Mouse (Mus musculus) v-Abl transformed pro-B cells (cell line): ENCODE measurements around the gene Mpdz.

Source experiments
- in situ Hi-C, 2 experiments: fragments of 400-800 bp; cut with MboI; formaldehyde crosslinking; loops; one replicate each; pipeline ENCODE4 v1.15.1; 2025; ENCODE audit not compliant: unreplicated experiment in 2 of 2

Gene Mpdz

DNA sequence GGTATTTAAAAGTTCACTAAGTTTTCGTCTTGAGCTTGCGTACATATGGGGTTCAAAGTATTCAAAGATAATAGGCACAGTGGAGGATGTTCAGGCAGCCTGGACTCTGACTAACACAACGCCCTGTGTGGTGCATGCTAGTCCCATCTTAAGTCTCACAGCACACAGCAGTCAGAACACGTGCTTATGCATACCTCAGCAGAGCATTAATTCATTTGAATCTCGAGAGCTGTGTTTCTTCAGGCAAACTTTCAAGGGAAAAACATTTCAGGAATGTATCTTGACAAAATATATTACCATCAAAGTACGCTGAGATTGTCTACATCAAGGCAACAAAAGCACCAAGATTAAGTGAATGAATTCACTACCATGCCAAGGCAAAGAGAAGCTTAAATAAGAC lies 45.7 kb downstream of the Mpdz start:
- in situ Hi-C loops = no loop called here

DNA sequence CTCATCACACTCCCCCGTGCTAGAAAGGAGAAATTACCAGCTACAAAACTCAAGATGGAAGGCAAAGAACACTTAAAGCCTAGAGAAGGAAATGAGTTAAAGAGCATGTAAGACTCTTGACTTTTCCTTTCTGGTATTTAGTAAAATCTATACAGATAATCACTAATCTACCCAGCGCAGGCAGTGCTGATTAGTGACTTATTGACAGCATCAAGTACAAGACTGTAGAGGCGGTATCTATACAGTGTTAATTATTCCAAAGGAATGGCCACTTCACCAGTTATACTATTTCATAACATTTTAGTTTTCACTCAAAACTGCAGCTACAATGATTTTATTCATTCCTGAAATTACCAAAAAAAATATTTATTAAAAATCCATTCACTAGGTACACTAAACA lies 49.7 kb downstream of the Mpdz start:
- in situ Hi-C loops = no loop called here

DNA sequence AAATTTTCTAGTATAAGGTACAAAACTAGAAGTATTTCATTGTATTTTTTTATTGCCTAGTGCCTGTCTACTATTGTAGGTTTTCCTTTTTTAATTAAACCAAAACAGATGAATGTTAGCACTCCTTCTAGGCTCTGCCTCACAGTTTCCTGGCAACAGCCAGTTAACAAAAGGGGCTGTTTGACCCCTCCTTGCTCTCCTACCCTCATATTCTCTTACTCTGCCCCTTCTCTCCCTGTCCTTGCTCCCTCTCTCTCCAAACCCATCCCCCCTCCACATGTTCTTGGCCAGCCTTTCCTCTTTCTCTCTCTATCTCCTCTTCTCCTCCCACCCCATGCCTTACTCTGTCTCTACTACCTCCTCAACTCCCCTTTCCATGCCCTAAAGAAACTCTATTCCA lies 53.4 kb downstream of the Mpdz start:
- in situ Hi-C loops = no loop called here

DNA sequence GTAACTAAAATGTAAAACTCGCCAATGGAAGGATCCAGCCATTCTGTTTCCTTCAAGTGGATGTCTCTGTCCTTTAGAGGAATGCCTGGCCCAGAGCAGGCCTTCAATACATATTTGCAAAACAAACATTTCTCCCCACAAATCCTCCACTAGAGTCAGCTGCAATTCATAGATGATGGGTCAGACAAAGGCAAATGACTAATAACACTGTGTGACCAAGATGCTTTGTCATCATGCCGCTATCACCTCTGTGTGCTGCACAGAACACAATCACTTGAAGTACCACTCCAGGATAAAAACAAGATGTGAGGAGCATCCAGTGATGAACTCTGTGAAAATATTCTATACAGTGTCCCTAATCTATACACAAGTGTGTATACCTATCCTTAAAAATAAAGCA lies 55.0 kb downstream of the Mpdz start:
- in situ Hi-C loops = no loop called here

DNA sequence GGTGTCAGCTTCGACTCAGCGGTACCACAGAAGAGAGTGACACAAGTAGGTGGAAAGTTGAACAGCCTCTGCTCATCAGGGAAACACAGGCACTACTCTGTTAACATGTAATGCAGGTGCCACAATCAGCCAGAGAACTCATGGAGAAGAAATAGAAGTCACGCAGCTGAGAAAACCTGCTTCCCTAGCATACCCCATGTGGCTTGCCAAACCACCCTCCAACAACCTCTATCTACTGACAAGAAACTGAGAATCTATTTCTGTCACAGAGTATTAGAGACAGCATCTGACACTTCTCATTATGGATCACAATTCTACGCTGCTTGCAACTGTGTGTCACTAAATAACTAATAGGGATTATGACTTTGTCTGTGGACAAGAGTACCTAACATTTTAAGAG lies 70.3 kb downstream of the Mpdz start:
- in situ Hi-C loops = no loop called here

DNA sequence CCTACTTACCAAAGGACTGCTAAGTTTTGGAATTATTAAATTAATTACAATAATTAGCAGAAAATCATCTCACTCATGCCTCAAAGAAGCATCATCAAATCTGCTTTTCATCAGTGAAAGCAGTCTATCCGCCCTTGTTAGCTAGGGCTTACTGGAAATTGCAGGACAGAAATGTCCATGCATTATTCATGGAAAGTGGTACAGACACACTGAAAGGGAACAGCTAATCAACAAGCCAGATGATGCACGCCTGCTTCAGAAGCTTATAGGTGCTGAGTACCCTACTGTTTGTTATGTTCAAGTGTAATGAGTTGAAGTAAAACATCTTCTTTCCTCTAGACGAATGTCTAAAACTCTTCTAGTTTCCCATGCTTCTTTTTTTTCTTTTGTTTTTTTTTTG lies 91.2 kb downstream of the Mpdz start:
- in situ Hi-C loops = no loop called here

DNA sequence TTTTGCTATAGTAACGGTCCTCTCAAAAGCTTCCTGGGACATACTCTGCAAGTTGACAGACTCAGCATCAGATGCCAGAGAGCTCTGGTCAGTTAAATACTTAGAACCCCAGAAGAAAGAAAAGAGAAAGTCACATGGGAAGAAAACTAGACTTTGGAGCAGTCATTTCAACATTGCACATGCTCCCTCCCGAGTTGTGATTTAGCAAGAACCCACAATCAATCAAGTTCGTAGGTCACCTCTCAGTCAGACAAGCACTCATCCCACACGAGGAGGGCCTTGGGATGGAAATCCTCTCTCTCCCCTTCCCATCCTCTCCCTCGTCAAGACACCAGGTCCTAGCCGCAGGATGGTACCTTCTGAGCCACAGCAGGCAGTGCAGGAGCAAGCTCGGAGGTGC lies 94.0 kb downstream of the Mpdz start:
- in situ Hi-C loops = no loop called here

DNA sequence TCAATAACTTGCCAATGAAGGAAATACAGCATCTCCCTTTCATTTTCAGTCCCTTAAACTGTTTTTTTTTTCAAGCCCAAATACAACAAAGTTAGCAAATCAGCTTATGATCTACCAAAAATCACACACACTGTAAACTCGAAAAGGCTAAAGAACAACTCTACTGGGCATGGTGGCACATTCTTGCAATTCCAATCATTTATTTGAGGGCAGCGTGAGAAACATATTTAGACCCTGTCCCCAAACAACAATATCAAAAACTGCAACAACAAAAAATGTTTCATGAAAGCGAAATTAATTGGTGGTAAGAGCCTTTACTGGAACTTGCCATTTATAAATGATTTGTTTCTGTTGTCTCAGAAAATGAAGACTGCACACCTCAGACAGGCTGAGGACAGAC lies 97.5 kb downstream of the Mpdz start:
- in situ Hi-C loops = no loop called here

DNA sequence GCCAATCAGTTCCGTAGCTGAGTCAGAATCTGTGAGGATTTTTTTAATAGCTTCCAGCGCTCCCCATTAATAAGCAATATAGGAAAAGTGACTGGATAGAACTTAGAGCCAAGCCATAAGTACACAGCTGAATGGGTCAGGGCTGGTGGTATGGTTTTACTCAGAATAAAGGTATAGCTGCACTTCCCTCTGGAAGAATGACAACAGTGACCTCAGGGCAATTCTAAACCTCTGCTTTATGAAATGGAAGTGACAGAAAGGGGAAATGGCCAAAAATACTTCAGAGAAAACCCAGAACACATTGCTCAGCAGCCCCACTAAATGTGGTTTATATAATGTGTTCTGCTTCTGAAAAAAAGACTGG lies 109.0 kb downstream of the Mpdz start:
- in situ Hi-C loops = no loop called here

DNA sequence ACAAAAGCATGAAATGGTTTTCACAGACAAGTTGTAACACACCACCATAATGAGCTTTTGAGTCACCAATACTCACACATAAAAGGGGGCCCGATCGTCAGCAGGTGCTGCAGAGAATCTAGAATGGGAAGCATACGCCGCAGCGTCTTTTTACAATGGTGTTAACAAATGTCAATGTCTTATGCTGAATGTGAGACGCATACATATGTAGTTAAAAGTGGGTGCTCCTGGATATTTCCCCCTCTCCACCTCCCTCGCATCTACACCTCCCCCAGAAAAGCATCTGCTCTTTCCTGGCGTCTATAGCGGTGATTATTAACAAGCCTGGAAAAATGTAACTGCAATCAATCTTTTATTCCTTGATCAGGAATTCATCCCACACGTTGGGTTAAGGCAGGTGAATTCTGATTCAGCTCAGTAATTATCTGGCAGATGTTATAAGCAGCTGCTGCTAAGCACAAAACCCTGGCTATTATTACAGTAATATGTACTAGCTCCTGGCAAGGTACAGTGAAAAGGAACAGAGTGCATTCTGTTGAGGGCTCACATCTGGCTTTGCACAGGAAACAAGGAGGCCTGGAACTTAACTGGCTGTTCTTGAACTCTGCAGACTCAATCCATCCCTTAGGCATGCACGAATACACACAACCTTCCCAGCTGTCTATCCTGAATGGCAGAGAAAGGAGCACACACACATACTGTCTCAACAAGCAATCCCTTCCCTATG lies 109.6 kb downstream of the Mpdz start:
- in situ Hi-C loops = no loop called here

DNA sequence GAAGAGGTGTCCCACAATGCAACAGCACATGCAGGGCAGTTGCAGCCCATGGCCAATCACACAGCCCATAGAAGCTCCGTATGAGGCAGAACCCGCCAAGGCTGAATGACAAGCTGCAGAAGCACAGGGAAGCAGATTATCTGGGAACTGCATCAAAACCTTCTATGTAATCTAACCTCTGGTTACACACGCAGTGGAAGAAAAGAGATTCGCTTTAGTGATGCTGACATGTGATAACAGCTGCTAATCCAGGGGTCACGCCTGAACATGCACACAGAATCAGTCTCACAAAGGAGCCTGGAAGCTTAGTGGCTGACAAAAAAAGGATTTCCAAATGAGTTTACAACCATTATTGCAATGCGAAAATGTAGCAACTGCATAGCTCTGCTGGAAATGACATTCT lies 110.2 kb downstream of the Mpdz start:
- in situ Hi-C loops = no loop called here

DNA sequence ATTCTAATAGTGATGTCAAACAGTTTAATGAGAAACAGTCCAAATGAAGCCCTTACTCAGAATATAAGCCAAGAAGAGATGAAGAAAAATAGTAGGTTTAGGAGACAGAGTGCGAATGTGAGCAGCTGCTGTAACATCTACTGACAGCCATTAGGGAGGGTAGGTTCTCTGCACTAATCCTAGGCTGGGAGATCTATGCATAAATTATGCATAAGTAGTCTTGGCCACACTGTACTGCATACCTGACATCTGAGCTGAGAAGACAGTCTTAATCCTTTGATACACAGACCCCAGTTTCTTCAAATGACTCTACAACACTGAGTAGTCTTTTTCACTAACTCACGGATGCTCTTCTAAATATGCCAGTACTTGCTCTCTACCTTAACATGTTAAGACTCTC lies 114.9 kb downstream of the Mpdz start:
- in situ Hi-C loops = no loop called here

DNA sequence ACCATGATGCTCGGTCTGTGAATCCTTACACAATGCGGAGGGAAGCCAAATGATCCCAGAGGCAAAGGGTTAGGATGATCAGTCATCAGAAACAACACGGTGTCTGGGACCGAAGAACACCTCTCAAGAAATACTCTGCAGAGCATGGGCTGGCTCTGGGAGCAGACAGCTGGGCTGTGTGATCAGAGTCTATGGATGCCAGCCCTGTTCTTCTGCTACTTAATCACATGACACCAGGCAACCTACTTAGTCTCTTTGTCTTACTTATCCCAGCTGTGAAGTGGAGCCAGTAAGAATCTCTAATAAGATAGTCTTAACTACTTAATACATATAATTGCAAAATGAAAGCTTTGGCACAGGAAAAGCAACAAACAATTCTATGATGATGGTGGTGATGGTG lies 118.8 kb downstream of the Mpdz start:
- in situ Hi-C loops = no loop called here

DNA sequence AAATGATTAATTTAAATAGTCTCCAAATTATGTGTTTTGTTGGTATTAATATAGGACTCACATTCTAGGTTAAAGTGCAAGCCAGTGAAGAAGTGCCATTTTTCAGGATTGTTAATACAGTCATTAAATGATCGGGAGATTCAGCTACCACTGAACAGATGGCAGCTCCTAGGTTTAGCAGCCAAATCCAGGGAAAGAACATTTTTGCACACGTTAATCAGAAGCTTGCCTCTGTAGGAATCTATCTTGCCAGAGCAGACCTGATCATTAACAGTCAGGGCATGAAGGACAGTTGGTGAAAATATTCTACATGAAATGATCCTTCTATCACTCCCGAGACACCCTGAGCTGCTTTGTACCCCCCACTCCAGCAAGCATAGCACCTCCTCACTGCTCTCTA lies 120.4 kb downstream of the Mpdz start:
- in situ Hi-C loops = no loop called here

DNA sequence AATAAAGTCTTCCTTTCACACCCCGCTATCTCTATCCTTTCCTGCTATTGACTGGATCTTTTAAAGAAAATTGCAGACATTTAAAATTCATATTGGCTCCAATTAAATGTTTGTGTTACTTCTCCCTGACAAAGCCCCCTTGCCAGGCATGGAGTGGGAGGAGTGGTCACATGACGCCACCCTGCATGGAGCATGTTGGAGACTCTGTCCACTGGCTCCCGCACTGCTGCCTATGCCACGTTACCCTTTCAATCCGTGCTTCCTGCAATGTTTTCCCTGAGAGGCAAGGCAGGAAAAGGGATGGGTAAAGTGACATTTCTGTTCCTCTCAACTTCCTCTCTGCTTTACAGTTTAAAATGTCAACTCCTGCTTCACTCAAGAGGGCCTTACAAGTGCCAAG lies 128.0 kb downstream of the Mpdz start:
- in situ Hi-C loops = no loop called here

DNA sequence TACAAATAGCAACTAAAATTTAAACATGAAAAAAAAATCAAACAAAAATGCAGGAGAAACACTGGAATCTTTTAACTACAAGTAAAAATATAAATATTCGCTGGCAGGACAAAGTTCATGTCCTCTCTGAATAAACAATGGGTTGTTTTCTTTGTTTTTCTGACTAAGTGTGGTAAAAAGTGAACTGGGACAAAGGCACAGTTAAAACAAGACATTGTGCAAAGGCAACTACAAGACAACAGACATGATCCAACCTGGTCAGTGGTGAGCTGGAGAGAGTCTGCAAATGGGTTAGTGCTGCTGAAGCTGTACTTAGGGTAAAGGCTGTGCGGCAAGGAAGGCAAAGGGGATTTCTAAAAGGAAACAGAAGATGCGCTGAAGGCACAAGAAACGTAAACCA lies 129.4 kb downstream of the Mpdz start:
- in situ Hi-C loops = no loop called here

DNA sequence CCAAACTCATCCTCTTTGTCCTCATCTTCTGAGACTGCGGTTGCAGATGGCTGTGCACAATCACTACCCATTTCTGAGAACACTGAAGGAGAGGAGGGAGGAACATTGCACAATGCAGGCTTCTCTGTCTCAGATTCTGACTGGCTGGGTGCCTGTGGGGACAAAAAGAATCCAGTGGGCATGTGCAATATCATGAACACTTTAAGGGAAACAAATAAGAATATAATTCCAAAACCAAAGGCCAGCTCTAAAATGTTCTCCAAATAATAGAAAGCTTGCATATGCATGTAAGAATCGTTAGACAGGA lies 132.5 kb downstream of the Mpdz start:
- in situ Hi-C loops = no loop called here

DNA sequence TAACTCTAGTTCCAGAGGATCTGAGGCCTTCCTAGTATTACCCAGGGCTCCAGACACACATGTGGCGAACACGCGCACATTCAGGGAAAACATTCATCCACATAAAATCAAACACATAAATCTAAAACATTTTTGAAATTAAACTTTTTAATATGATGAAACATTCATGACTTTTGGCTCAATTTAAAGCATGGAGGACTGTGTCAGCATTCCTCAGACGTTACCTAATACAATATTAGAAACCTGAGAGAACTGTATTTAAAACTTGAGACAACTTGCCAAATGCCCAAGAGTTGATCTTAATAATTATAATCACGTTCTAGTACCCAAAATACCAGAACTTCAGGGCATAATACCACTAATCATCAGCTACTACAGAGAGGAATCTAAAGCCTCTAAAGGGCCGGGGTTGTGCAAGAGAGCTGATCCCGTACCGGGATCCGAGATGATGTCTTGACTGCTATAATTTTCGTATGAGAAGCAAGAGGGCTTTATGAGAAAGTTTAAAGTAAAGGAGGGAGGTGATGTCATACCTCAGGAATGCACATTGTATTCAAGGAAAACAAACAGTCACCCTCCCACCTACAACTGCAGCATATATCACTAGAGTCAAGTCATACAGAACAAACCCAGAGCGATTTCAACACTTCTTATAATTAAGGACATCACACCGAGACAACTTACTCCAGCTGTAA lies 133.0 kb downstream of the Mpdz start:
- in situ Hi-C loops = no loop called here

DNA sequence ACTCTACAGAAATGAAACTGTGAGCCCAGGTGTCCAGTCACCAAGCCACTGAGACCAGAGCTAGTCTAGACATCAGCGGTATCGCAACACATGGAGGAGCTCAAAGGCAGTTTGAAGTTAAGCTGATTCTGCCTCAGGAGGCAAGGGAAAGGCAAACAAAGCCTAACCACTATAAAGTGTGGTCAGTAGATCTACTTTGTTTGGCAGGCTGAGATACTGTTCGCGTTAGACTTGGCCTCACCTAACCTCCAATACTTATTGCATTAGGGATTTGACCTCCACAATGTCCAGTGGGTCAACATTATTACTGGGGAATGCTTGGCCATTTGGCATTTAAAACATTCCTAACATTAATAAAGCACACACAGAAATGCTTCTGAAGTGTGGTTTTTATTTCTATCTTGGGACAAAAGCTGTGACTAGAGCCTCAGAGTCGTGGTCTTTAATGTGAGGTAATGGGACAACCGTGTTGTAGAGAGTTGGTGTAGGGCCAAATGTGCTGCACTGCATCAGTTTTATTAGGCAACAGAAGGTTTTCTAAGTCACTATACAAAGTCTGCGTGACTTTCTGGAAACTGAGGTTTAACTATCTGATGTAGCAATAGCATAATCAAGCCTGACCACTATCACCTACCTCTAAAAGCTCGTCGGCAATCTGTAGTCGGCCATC lies 134.9 kb downstream of the Mpdz start:
- in situ Hi-C loops = no loop called here

DNA sequence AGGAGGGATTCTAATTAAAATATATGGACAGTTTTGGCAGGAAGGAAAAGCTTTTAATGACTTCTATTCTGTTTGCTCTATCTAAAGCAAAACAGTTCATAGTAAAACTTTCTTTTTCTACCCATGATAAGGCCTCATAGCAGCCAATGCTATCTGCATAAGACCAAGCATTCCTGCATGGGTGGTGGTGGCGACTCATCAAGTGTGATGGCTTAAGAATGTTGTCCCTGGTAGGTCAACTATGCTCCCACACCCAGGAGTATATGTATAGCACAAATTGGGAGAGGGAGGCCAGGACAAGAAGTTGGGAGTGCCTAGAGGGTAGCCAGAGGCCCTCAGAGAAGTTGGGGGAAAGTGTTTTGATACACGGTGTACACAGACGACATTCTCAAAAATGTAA lies 140.6 kb downstream of the Mpdz start:
- in situ Hi-C loops = no loop called here

DNA sequence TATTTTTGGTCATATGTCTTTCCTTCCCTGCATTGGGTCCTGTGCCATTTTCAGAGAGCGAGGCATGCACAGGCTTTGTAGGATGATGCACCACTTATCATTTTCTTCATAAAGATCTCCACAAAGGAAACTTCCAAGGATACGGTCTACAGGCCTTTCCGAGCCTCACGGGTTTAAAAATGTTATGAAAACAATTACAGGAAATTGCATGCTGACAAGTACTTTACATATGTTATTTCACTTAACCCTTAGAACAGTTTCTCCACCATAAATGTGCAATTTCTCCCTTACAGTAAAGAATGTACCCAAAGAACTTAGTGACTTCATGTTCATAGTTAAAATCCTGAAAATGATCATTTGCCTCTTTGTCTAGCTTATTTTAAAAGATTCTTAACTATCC lies 144.2 kb downstream of the Mpdz start:
- in situ Hi-C loops = no loop called here

DNA sequence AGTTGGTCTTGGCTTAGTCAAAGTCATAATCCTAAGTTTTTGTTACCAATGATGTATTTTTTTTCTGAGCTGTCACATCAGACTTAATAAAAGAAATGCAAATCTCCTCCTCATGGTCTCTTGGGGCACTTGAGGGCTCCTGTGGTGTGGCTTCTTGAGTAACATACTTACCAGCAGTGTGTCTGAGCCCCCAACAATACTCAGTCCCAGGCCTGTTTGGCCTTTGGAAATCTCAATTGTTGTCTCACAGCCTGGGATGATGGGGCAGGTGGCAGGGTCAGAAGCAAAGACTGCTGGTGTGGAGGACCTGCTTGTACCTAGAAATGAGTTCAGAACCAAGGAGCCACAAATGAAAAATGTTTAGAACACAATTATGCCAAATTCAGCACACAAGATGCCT lies 149.3 kb downstream of the Mpdz start:
- in situ Hi-C loops = no loop called here
